Mouse (Mus musculus): Measurements from ENCODE around the gene Marc1. TPM values are rescaled to one million over a fixed set of nuclear protein-coding genes. Genes with fewer than 3 reads are reported as not detected.

Marc1 gene
- polyA plus RNA-seq, 1 experiment from 2014 or later: 2.0 TPM

DNA sequence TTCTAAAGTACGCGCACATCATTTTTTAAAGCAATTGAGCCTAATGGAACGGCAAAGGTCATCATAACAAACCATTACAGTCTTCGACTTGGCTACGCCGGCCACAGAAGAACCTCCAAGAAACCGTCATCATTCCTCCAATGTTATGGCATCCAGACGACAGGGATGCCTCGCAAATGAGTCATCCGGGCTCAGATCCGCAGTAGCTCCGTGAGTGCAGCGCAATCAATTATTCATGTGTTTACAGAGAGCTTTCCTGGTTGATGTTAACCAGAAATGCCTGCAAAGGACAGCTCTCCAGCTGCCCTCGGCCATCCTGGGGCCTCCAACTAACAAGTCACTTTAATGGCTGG is 29.0 kb downstream of the Marc1 start:
- peak overlapping the region; percentile 71; the same call in 1 of the 2 replicates for H3K27ac ChIP-seq
- no peaks in the 10 kb centered on the region for H3K36me3 ChIP-seq
- H3K4me2 ChIP-seq: no peak overlapping the region
- 21% methylated on average over 14 of the region's 14 CpGs for WGBS
- H3K4me1 ChIP-seq: 0 out of 2 replicates have a peak, but pooled peaks cover 6% of the 10 kb centered on the region
- H3K9ac ChIP-seq: no peak overlapping the region
- peaks cover 9% of the 10 kb centered on the region for H3K27me3 ChIP-seq (replicated peaks)
- no peak overlapping the region for H3K4me3 ChIP-seq (replicated peaks)
- H3K9me3 ChIP-seq: no peaks in the 10 kb centered on the region
- ATAC-seq (ENCODE audit: insufficient read depth, low FRiP score, low read depth): peak; percentile 80

DNA sequence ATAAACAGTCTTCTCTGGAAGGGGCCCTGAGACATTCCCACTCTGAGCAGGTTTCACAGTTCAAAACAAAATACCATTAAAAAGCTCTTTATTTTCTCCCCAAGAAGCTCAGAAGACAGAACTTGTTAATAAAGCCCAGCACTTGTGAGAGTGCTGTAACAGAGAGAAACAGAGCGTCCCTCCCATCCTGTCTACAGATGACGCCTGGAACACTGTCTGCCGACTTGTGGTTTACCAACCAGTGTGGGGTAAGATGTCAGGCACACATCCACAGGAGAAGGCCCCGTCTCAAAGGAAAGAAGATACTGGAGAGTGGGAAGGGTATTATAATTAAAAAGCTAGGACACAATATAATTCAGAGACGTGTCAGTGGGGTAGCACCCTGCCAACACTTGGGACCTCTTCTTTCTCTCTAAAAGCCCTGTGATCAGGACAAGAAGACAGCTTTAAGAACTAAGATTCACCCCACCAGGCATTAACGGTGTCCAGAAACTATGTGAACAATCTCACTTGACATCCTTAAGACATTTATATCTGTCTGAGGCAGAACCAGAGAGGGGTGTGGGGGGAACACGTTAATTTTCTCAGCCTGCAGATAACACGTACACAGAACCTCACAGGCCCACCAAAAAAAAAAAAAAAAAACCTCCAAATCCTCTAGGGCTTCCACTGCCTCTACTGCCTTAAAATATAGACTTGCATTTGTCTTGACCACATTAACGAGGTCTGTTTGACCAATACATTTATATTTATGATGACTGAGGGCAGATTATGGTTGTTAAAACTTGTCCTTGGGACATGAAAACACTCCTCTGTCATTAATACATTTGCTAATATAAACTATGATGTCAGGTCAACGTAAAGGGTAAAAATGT is 29.6 kb downstream of the Marc1 start:
- Histone ChIP-seq H3K4me3 (replicated peaks) (no peak overlapping the region), H3K4me1 (0 out of 2 replicates have a peak, but pooled peaks cover 8% of the 10 kb centered on the region), H3K27ac (peak overlapping the region; percentile 63), H3K36me3 (no peaks in the 10 kb centered on the region), H3K9ac (no peak overlapping the region), H3K27me3 (replicated peaks) (peaks cover 11% of the 10 kb centered on the region), H3K4me2 (no peak overlapping the region), H3K9me3 (no peaks in the 10 kb centered on the region)
- peak; percentile 38; the same call in 1 of the 2 replicates for ATAC-seq (ENCODE audit: insufficient read depth, low FRiP score, low read depth)
- WGBS: 31% methylated on average over 10 of the region's 10 CpGs

DNA sequence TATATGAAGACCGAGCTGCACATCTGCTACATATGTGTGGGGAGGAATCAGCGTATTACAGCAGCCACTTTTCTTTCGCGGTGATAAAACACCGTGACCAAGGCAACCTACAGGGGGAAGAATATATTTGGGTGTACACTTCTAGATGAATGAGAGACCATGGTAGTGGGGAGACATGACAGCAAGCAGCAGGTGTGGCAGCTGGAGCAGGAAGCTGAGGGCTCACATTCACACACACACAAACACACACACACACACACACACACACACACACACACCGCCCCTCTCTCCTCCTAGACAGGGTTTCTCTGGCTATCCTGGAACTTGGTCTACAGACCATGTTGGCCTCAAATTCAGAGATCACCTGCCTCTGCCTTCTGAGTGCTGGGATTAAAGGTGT is 33.0 kb downstream of the Marc1 start:
- H3K9ac ChIP-seq: no peak overlapping the region
- H3K36me3 ChIP-seq: no peaks in the 10 kb centered on the region
- no peaks in the 10 kb centered on the region for H3K9me3 ChIP-seq
- WGBS: 83% methylated on average over 6 of the region's 6 CpGs
- no peak overlapping the region for H3K4me3 ChIP-seq (replicated peaks)
- ATAC-seq (ENCODE audit: insufficient read depth, low FRiP score, low read depth): no peak
- no peak overlapping the region for H3K27ac ChIP-seq
- H3K4me2 ChIP-seq: no peak overlapping the region
- H3K27me3 ChIP-seq (replicated peaks): peaks cover 11% of the 10 kb centered on the region
- H3K4me1 ChIP-seq: 0 out of 2 replicates have a peak, but pooled peaks cover 8% of the 10 kb centered on the region

DNA sequence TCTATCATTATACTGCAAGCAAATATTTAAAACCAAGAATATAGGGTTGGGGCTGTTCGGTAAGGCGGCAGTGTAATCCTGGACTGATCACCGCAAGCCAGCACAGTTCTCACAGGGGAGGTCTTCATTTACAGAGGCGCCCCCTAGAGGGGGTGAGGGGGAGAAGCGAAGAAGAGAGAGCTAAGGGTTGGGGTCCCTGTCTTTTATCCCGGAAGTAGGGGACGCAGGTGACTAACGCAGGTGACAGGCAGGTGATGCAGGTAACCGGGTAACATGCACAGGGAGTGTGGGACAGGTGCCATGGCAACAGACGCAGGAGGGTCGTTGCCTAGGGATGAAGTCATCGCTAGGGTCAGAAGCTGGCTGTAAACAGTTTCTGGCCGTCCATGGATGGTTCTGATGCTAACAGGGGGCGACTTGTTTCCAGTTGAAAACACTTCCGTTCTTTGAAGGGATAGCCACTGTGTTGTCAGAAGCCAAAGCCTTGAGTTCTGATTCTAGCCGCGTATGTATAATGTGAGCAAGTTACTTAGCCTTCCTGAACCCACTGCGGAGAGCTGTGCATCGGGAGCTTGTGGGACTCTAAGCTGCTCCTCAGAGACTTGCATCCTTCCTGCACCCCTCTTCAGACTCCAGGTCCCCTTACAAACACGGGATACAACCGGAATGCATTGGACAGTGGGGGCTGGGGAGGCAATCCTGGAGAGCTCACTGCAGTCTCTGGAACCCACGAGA is 33.9 kb downstream of the Marc1 start:
- no peak overlapping the region for H3K4me3 ChIP-seq (replicated peaks)
- H3K4me1 ChIP-seq: 0 out of 2 replicates have a peak, but pooled peaks cover 8% of the 10 kb centered on the region
- no peak for ATAC-seq (ENCODE audit: insufficient read depth, low FRiP score, low read depth)
- peaks cover 11% of the 10 kb centered on the region for H3K27me3 ChIP-seq (replicated peaks)
- no peaks in the 10 kb centered on the region for H3K36me3 ChIP-seq
- no peak overlapping the region for H3K9ac ChIP-seq
- H3K27ac ChIP-seq: no peak overlapping the region
- no peak overlapping the region for H3K4me2 ChIP-seq
- 31% methylated on average over 22 of the region's 22 CpGs for WGBS
- H3K9me3 ChIP-seq: no peaks in the 10 kb centered on the region

DNA sequence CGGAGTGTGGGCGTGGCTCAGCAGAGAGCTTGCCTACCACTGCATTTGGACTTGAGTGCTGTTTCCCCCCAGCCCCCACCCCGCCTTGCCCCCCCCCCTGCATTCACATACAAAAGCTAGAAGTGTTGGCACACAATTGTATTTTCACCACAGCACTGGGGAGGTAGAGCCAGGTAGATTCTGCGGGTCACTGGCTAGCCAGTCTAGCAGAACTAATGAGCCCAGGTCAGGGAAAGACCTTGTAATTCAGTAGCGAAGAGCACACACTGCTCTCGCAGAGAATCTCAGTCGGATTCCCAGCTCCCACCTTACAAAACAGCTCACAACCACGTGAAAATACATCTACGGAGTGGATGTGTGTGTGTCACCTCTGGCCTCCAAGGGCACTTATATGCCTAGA is 35.8 kb downstream of the Marc1 start:
- Histone ChIP-seq H3K27me3 (replicated peaks) (peaks cover 11% of the 10 kb centered on the region), H3K9ac (no peak overlapping the region), H3K4me1 (0 out of 2 replicates have a peak, but pooled peaks cover 3% of the 10 kb centered on the region), H3K36me3 (no peaks in the 10 kb centered on the region), H3K9me3 (no peaks in the 10 kb centered on the region), H3K27ac (no peak overlapping the region), H3K4me2 (no peak overlapping the region), H3K4me3 (replicated peaks) (no peak overlapping the region)
- no peak for ATAC-seq (ENCODE audit: insufficient read depth, low FRiP score, low read depth)
- WGBS: 52% methylated on average over 9 of the region's 9 CpGs

DNA sequence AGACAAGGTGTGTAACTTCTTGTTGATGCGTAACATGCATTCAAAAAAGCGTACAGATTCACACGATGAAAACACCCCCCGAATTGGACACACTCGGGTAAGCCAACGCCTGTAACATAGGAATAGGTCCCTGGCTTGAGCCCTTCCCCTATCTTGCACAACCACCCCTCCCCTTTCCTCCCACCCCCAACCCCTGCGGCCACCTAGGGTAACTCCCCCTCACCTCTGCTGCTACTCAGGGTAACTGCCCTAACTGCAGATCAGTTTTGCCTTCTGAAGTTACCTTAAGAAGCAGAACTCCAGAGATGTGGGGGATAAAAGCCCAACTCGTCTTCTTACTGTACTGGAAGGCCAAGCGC is 39.2 kb downstream of the Marc1 start:
- no peaks in the 10 kb centered on the region for H3K9me3 ChIP-seq
- H3K27me3 ChIP-seq (replicated peaks): no peaks in the 10 kb centered on the region; the same call in 1 of the 2 replicates
- peak overlapping the region; percentile 19 for H3K4me2 ChIP-seq
- no peak overlapping the region for H3K4me3 ChIP-seq (replicated peaks)
- WGBS: 16% methylated on average over 9 of the region's 9 CpGs
- no peak overlapping the region for H3K27ac ChIP-seq
- no peak for ATAC-seq (ENCODE audit: insufficient read depth, low FRiP score, low read depth)
- no peaks in the 10 kb centered on the region for H3K36me3 ChIP-seq
- H3K9ac ChIP-seq: no peak overlapping the region
- no peaks in the 10 kb centered on the region for H3K4me1 ChIP-seq

DNA sequence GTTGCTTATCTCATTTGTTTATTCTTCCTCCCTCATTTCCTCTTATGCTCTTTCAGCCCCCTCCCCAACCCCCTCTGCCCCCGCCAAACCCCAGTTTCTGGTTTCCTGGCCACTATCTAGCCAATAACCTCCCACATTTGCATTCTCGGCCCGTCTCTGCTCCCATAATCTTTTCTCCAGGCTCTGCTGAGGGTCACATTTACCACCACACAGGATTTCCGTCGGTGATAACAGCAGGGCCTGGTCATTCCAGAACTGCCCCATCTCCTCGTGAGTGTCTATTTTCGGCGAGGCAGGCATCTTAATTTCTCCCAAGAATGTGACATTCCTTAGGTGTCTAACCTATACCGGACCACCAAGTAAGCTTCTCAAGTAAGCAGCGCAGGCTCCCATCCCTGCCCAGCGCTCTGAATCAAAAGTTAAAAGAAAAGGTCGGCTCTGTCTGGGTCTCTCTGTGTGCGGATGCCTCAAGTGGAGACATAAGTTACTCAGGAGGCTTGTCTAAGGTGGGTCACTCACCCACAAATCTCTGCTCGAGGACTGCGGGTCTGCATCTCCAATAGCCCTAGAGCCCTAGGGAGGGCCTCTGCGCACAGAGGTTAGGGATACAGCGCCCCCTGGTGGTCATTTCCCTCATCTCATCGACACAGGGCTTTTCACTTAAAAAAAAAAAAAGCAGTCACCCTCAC is 39.8 kb downstream of the Marc1 start:
- no peaks in the 10 kb centered on the region for H3K4me1 ChIP-seq
- no peaks in the 10 kb centered on the region; the same call in 1 of the 2 replicates for H3K27me3 ChIP-seq (replicated peaks)
- H3K9ac ChIP-seq: no peak overlapping the region
- H3K4me2 ChIP-seq: peak overlapping the region; percentile 19
- no peak overlapping the region for H3K27ac ChIP-seq
- H3K36me3 ChIP-seq: no peaks in the 10 kb centered on the region
- WGBS: 16% methylated on average over 18 of the region's 18 CpGs
- no peak overlapping the region for H3K4me3 ChIP-seq (replicated peaks)
- ATAC-seq (ENCODE audit: insufficient read depth, low FRiP score, low read depth): no peak; the same call in 1 of the 2 replicates
- H3K9me3 ChIP-seq: no peaks in the 10 kb centered on the region

DNA sequence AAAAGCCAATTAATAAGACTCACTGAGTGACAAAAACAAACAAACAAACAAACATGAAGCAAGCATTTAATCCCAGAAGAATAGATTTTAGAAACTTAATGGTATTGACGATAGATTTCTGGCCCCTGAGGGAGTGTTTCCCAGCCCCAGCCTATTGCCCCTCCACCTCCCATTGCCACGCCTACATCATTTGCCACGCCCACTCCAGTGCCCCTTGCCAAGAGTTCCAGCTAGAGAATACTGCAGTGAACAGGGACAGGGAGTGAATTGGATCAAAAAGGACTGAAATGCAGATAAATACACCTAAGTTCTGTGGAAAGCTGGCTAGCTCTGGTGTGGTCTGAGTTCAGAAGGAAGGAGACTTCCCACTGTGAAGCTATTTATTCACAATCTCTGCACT is 47.2 kb downstream of the Marc1 start:
- Histone ChIP-seq H3K27me3 (replicated peaks) (no peaks in the 10 kb centered on the region), H3K36me3 (no peaks in the 10 kb centered on the region), H3K9ac (no peak overlapping the region), H3K4me1 (no peaks in the 10 kb centered on the region), H3K9me3 (no peaks in the 10 kb centered on the region), H3K27ac (no peak overlapping the region), H3K4me2 (no peak overlapping the region), H3K4me3 (replicated peaks) (no peak overlapping the region)
- ATAC-seq (ENCODE audit: insufficient read depth, low FRiP score, low read depth): no peak
- 47% methylated on average over 3 of the region's 3 CpGs for WGBS

DNA sequence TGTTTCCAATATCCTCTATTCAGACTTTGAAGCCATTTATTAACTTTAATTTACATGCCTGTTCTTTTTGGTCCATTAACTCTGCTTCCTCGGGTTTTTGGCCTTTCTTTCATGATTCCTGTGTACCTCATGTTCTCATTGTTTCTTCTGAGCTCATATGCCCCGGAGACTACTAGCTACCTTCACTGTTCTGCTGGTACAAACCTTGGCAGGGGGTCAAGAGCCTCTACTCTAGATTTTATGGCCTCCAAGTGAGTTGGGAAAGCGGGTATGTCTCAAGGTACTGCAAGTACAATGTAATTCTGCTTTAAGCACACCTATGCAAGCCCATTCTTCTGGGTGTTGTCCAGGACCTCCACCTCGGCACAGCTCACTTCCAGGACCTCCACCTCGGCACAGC is 48.2 kb downstream of the Marc1 start:
- H3K4me1 ChIP-seq: no peaks in the 10 kb centered on the region
- H3K4me3 ChIP-seq (replicated peaks): no peak overlapping the region
- H3K9me3 ChIP-seq: no peaks in the 10 kb centered on the region
- H3K36me3 ChIP-seq: no peaks in the 10 kb centered on the region
- ATAC-seq (ENCODE audit: insufficient read depth, low FRiP score, low read depth): no peak
- no peaks in the 10 kb centered on the region for H3K27me3 ChIP-seq (replicated peaks)
- H3K27ac ChIP-seq: no peak overlapping the region
- no peak overlapping the region for H3K9ac ChIP-seq
- WGBS: 63% methylated on average over 5 of the region's 5 CpGs
- no peak overlapping the region for H3K4me2 ChIP-seq

DNA sequence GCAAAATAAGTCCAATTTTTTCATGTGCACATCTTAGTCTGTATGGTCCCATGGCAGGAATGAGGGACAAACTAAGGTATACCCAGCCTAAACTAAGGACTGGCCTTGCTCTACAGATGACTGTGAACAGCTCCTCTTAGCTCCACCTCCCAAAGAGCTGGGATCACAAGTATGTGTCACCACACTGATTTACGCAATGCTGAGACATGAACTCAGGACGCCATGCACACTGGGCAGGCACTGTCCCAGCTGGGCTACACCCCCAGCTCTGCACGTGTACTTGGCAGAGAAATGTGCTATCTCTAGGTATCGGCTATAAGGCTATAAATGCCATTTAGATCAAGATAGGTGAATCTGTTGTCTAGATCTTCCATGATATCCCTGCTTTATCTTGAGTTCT is 49.1 kb downstream of the Marc1 start:
- H3K27ac ChIP-seq: no peak overlapping the region
- no peaks in the 10 kb centered on the region for H3K4me1 ChIP-seq
- H3K9ac ChIP-seq: no peak overlapping the region
- no peak overlapping the region for H3K4me2 ChIP-seq
- H3K9me3 ChIP-seq: no peaks in the 10 kb centered on the region
- 75% methylated on average over 4 of the region's 4 CpGs for WGBS
- H3K27me3 ChIP-seq (replicated peaks): no peaks in the 10 kb centered on the region
- no peak for ATAC-seq (ENCODE audit: insufficient read depth, low FRiP score, low read depth)
- no peaks in the 10 kb centered on the region for H3K36me3 ChIP-seq
- H3K4me3 ChIP-seq (replicated peaks): no peak overlapping the region

DNA sequence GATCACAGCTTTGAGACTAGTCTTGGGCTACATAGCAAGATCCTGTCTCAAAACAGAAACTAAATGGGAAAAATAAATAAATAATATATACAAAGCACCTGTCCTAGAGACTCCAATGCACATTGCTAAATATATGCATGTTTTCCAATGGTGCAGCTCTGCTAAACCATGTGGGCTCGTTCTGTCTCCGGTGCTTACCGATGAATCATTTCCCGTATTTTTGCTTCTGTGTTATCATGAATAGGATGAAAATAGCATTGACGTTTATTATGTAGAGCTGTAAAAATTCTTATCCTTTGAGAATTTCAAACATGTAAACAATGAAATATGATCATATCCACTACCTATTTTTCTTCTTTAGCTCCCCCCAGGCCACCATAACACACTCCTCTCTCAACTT is 58.4 kb downstream of the Marc1 start:
- no peaks in the 10 kb centered on the region for H3K36me3 ChIP-seq
- no peaks in the 10 kb centered on the region for H3K9me3 ChIP-seq
- no peak overlapping the region for H3K4me2 ChIP-seq
- no peak overlapping the region for H3K4me3 ChIP-seq (replicated peaks)
- no peak for ATAC-seq (ENCODE audit: insufficient read depth, low FRiP score, low read depth)
- 72% methylated on average over 5 of the region's 5 CpGs for WGBS
- H3K27me3 ChIP-seq (replicated peaks): no peaks in the 10 kb centered on the region
- H3K4me1 ChIP-seq: peaks cover 6% of the 10 kb centered on the region; the same call in 1 of the 2 replicates
- H3K27ac ChIP-seq: no peak overlapping the region
- H3K9ac ChIP-seq: no peak overlapping the region
